Mouse (Mus musculus) WW6 (cell line): ENCODE measurements around the gene Rtn4r.
"Not testable (repeated sequence)": the region's sequence is repeated elsewhere in the genome, so short reads cannot be mapped to it uniquely, and the experiment has no call there.

Experiments
- DNase-seq: peaks from one replicate; pipeline ENCODE4 v3.0.0-alpha.2; 2013; ENCODE audit warnings: low read depth, low spot score

The Rtn4r gene

GRCm38 (mm10) chr16:18194208-18194985 lies 67.0 kb downstream of the Rtn4r start:
- DNase-seq = no peak

- no peak for DNase-seq
These were observed 67.6 kb downstream of the Rtn4r start for GRCm38 (mm10) chr16:18195068-18195467.

GRCm38 (mm10) chr16:18195561-18195960 lies 68.1 kb downstream of the Rtn4r start:
- DNase-seq = not testable (repeated sequence)

GRCm38 (mm10) chr16:18197881-18198280 lies 70.4 kb downstream of the Rtn4r start:
- DNase-seq = no peak

GRCm38 (mm10) chr16:18198365-18199098 lies 71.1 kb downstream of the Rtn4r start:
- no peak for DNase-seq

- DNase-seq = no peak
These were observed 72.6 kb downstream of the Rtn4r start for GRCm38 (mm10) chr16:18200062-18200461.

- no peak for DNase-seq
These were observed 74.2 kb downstream of the Rtn4r start for GRCm38 (mm10) chr16:18201620-18202019.
